Mouse (Mus musculus): Measurements from ENCODE around the gene Gjc2.

Gene Gjc2

DNA sequence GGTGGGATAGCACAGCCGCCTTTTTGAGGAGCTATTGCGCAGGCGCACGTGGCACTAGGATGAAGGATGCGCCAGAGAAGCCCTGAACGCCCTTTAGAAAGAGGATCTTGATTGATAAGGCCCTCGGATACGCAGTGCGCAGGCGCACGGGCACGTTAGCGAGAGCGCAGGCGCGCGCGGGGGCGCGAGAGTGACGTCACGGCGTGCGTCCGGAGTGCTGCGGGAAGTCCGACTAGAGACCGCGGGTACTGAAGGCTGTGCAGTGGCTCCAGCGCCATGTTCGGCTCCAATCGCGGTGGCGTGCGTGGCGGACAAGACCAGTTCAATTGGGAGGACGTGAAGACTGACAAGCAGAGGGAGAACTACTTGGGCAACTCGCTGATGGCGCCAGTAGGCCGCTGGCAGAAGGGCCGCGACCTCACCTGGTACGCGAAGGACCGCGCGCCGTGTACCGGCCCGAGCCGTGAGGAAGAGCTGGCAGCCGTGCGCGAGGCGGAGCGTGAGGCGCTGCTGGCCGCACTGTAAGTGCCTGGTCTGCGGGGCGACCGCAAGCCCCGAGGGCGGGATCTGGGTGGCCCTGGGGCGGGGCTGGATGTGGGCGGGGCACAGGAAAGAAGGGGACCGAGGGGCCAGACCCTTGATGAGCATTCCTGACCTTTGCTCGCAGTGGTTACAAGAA, 25.3 kb upstream of the Gjc2 start, which contains the start of gene 2310033P09Rik:
TSS of gene 2310033P09Rik (plus strand) at position 169 of the 679 bp plus-strand sequence.
- DNase-seq (ENCODE audit: low spot score), result peak; percentile 94

- peak; percentile 93 for DNase-seq (ENCODE audit: low spot score)
These were observed 19.3 kb upstream of the Gjc2 start, which contains the start of gene Mrpl55 for GRCm38 (mm10) chr11:59202081-59202995. Gene Mrpl55 (plus strand): TSS chr11:59202486.

- DNase-seq (ENCODE audit: low spot score), result no peak
These were observed 18.4 kb upstream of the Gjc2 start for GRCm38 (mm10) chr11:59201216-59202002.

- peak; percentile 48 for DNase-seq (ENCODE audit: low spot score)
These were observed 13.2 kb upstream of the Gjc2 start for GRCm38 (mm10) chr11:59196230-59196629.

- no peak for DNase-seq (ENCODE audit: low spot score)
These were observed 9.0 kb upstream of the Gjc2 start, which contains the start of gene Guk1 for GRCm38 (mm10) chr11:59192059-59192386. Gene Guk1 (minus strand): TSS chr11:59192212.

- peak; percentile 96 for DNase-seq (ENCODE audit: low spot score)
These were observed 8.4 kb upstream of the Gjc2 start for GRCm38 (mm10) chr11:59191231-59192058.

DNA sequence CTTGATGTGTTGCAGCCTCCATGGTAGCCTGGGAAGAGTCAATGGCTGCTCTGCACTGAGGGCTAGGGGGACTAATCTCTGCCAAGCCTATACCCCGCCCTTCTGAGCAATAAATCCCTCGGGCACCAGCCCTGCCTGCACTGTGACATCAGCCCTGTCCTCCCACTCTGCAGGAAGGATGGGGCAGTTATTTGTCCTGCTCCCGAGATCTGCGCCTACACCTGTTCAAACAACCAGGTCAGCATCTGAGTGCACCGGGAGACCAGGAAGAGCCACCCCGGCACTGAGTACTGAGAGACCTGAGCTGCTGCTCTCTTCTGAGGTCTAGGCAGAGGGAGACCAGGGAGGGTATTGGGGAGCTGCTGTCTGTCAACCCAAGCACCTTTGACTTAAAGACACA, 4.7 kb upstream of the Gjc2 start:
- DNase-seq (ENCODE audit: low spot score), result no peak

GRCm38 (mm10) chr11:59185490-59185889, 2.5 kb upstream of the Gjc2 start:
- DNase-seq (ENCODE audit: low spot score), result no peak

DNA sequence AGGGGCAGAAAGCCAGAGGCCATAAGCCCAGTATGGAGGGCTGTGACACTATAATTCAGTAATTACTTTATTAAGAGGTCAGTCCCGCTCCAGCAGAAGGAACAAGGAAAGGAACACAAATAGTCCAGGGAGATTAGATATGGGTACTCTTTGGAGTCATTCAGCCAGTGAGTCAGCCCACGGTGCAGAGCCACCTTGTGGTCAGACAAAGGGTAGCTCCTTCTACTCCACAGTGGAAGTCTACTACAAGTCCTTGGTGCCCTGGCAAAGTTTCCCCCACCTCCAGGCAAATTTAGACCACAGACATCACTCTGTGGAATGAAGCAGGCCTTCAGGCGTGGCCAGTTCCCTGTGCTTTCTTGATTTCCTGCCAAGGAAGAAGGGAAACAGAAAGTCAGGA, 808 bp upstream of the Gjc2 start:
- peak; percentile 60 for DNase-seq (ENCODE audit: low spot score)

DNA sequence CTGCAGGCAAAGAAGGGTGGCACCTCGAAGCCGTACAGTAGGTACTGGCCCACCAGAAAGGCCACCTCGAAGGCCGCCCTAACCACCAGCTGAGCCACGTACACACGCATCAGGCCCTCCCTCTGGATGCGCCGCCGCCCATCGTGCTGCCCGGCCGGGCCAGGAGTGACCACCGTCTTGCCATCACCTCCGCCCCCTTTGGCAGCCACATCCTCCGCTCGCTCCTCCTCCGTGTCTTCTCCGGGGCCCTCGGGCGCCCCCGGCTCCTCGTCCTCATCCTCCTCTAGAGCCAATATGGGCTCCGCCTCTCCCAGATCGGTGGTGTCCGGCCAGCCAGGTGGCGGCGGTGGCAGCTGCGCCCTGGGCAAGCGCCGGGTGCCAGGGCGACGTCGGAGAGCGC, 6.1 kb downstream of the Gjc2 start:
- no peak for DNase-seq (ENCODE audit: low spot score)

- DNase-seq (ENCODE audit: low spot score), result no peak
These were observed 6.5 kb downstream of the Gjc2 start for GRCm38 (mm10) chr11:59176475-59176874.

DNA sequence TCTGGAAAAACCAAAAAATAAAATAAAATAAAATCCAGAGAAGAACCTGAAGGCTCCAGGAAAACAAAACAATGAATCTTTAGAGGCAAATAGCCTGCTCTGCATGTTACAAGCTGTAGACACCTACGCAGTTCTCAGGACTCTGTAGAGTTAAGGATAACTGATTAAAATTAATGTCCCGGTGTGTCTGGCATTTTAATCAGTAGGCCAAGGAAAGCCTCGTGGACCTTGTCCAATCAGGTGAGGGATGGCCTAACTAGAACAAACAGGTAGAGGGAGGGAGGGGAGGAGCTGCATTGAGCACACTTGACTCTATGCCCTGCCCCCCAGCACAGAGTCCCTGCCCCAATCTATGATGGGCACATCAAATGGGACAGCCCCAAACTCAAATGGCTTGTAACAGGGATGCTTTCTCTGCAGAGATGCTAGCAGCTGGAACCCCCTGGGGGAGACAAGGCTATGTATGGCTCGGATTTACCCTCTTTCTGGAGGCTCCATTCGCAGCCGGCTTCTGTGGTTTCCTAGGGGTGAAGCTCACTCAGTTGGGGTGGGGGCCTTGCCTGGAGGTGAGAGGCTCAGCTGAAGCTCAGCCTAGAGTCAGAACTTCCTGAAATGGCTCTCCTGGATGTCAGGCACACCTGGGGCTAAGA, 8.7 kb downstream of the Gjc2 start:
- no peak for DNase-seq (ENCODE audit: low spot score)

DNA sequence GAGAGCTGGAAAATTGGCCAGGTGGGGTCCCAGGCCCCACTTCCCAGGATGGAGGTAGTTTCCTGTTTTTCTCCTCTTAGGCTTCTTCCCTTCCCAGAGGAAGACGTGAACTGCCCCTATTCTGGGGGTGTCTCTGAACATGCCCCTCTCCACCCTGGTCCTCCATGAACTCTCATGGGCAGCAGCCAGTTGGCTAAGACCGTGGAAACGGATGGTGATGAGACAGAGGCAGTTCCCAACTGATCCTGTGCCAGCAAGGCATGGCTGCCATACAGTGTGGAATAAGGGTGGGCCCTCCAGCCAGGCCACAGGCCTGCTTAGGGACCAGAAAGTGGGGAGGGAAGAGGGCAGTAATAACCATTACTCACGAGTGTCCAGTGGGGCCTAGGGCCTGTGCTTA, 12.5 kb downstream of the Gjc2 start:
- no peak for DNase-seq (ENCODE audit: low spot score)

DNA sequence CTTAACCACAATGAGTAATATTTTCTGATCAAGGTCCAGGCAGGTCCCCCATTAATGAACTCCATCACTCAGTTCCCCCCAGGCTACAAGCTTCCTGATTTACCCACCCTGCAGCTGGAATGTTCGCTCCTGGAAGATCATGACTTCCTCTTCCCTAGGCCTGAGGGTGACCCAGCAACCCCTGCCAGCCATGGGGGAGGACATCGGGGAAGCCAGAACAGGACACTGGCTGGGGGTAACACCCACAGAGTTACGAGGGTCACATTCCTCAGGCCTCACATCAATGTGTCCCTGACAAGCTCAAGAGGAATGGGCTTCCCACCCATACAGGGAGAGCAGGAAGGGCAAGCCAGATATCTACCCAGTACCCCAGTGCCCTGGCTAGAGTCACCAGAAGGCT, 13.2 kb downstream of the Gjc2 start:
- no peak for DNase-seq (ENCODE audit: low spot score)

- no peak for DNase-seq (ENCODE audit: low spot score)
These were observed 17.3 kb downstream of the Gjc2 start for GRCm38 (mm10) chr11:59165616-59166241.

DNA sequence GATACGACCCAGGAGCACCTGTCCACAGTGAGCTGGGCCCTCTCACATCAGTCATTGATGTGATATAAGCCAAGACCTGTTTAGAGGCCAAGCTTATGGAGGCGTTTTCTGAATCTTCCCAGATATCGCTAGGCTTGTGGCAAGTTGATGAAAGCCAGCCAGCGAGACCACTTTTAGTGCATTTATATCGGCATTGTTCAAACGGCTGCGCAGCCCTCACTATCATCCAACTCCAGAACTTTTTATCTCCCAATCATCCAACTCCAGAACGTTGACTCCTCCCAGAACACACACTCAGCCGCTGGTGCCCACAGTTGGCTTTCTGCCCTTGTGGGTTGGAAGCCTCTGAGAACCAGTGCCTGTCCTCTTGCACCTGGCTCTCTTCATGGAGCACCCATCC, 18.6 kb downstream of the Gjc2 start:
- no peak for DNase-seq (ENCODE audit: low spot score)

DNA sequence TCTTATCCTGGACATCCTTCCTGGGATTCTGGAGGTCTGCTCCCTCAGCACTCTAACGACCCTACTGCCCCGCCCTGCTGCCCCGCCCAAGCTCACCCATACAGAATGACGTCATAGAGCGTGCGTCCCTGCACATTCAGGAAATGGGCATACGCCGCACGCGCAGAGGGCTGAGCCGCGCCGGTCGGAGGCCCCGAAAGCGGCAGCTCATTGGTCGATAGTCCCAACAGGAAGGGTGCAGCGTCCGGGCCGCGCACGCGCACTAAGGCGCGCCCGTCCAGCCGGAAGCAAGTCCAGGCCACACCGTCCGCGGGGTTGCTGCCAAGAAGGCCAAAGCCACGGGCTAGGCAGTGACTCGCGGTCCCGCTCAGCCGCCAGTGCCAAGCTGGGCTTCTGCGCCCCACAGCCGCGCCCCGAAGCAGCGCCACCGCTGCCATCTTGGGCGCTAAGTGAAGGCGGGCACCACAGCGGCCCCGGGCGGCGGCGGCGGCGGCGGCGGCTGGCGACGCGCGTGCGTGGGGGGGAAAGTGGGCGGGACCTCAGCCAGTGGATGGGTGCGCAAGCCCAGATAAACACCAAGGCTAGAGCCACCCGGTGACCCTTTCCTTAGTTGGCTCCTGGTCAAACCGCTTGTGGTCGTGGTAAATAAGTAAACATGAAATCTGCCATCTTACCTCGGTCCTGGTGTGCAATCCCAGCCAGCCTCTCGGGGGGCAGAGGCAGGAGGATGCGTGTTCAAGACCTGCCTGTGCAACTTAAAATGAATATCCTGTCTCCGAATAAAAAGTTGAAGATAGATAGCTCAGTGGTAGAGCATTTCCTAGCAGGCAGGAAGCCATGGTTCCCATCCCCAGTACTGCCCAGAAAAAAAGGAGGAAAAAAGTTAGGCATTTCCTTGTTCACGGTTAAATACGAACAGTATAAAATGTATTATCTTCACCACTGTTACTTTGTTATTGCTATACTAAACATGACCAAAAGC, 19.5 kb downstream of the Gjc2 start, which contains the start of gene Iba57:
TSS of gene Iba57 (minus strand) at position 485 of the 982 bp plus-strand sequence.
- peak; percentile 99 for DNase-seq (ENCODE audit: low spot score)

DNA sequence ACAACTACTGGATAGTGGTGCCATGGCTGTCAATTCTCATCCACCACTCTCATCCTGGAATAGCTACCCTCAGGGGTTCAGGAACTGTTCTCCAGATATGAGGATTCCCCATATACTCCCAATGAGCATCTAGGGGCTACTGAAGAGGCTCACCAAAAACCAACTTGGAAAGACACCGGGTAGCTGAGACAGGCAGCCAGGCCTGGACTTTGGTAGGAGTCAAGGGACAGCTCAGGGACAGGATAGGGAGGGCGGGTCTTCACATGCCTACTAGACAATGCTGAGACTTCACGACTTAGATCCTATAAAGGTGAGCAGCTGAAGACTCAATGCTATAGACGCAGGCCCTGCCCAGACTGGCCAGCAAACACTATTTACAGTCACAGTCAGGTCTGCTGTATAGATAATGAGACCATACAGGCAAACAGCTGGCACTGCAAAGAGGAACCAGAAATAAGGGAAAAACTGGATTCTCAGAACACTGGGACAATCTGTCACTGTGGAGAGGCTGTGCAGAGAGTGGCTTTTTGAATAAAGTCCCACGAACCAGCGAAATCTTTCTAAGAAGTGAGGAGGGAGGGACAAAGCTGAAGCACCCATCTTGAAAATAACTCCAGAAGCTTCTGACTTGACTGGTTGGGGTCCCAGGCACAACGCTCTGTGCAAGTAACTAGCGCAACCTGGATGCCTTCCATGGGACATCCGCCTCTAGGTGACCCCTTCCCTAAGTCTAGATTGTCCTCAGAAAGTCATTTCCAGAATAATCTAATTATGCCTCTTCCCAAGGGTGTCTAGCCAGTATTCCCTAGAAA, 20.4 kb downstream of the Gjc2 start:
- DNase-seq (ENCODE audit: low spot score), result no peak

Data from lung, postnatal 25 days (tissue).